Mouse (Mus musculus) heart, postnatal 4 days (tissue): Measurements from ENCODE around the gene Wdtc1. TPM values are rescaled to one million over a fixed set of nuclear protein-coding genes. Genes with fewer than 3 reads are reported as not detected.
A peak's percentile ranks its signal among the peaks of the same experiment; 100 is the strongest.

Experiments
- DNase-seq: peaks from one replicate; pipeline ENCODE4 v3.0.0; 2021
- total RNA-seq, 2 experiments: library from RNA; stranded (reverse); gene quantifications; 2 replicates each; pipeline ENCODE4 v1.2.3; 2021

Wdtc1 gene
- total RNA-seq, 2 experiments from 2014 or later = 46.9 to 47.9 TPM

DNA sequence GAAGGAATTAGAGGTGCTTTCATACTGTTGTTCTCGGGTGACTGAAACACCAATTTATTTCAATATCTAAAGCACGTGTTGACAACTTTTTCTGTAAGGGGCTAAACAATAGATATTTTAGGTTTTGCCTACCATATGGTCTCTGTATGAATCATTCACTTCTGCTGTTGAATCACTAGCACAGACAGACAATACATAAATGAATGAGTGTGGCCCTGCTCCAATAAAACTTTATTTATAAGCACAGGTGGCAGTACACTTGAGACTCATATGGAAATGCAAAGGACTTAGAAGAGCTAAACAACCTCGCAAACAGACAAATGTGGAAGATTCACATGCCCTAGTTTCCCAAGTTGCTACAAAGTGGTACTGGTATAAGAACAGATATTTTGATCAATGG, 33.6 kb downstream of the Wdtc1 start:
- DNase-seq = no peak

DNA sequence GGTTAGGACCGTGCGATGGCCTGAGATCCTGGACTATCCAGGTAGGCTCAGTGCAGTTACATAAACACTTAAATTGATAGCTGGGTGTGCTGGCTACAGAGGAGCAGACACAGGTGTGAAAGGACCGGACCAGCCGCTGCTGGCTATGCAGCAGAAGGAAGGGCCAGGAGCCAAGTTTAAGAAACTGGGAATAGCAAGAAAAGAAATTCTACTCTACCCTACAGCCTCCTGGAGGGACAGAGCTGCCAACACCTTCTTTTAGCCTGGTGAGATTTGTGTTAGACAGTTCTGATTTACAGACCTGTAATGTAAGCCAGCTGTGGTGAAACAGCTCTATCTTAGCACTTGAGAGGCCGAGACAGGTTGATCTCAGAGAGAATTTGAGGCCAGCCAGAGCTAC, 37.3 kb downstream of the Wdtc1 start:
- DNase-seq = no peak

DNA sequence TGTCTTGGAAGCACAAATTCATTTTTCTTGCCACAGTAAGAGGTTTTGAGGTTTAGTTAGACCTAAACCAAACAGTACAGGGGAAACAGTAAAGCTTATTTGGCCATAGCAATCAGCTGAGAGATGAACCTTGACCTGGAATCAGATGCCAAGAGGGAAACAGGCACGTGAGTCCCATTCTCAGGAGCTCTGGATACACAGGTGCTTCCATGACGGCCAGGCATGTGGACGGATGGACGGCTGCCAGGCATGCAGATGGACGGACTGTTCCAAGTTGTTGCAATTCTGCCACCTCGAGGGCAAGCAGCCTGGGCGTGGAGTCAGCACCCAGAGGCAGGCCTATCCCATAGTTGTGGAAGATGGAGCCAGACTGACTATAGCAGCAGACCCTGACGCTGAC, 38.4 kb downstream of the Wdtc1 start:
- peak; percentile 77 for DNase-seq

DNA sequence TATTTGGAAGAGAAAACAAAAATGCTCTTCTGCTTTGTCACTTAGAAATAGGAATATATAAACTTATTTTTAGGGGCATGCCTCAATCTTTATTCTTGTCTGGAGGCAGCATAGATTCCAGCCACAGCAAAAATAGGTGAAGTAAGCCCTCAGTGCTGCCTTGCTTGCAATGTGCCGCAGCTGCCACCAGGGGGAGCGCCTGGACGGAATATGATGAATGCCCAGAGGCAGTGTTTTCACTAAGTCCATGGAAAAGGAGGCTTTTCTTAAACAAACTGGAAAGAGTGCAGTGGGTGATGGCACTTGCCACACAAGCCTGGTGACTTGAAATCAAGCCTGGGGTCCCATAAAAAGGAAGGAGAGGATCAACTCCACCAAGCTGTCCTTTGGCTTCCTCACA, 43.3 kb downstream of the Wdtc1 start:
- DNase-seq = peak; percentile 93

DNA sequence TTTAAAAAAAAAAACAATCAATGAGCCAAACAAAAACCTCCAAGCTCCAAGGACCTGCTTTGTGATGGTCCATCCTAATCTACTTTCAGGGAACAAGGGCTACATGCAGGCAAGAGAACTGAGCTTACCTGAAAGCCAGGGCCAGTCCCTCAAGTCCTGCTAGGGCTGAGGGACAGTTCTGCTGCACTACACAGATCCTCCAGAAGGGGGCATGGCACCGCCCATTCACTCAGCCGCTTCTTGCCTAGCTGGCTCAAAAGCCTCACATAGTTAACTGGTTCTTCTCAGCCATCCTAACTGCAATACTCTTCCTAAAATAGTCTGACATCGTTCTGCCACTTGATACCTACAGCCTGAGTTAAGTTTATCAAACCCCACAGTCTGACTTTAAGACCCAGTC, 46.0 kb downstream of the Wdtc1 start:
- peak; percentile 78 for DNase-seq

DNA sequence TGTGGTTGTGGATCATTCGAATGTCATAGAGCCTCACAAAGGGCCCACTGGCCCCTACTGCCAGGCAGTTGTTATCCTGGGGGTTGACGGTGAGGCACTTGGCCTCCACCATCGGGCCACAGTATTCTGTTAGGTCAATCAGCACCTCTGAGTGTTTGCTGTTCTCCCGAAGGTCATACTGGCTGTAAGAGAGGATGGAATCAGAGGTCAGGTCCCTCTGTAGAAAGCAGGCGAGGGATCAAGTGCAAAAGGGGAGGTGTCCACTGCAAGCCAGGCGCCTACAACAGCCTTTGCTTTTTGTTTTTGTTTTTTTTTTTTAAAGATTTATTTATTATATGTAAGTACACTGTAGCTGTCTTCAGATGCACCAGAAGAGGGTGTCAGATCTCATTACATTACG, 47.5 kb downstream of the Wdtc1 start:
- DNase-seq = no peak

DNA sequence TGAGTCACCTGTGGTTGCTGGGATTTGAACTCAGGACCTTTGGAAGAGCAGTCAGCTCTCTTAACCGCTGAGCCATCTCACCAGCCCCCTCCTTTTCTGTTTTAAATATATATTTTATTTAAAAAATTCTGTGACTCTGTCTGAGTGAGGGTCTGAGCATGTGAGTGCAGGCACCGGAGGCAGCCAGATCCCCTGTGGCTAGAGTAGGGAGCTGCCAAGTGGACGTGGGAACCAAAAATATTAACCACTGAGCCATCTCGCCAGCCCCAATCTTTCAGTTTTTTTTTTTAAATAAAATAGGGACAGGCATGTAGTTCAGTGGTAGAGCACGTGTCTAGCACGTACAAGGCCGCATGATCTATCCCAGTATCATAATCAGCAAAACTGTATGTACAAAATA, 48.5 kb downstream of the Wdtc1 start:
- DNase-seq = no peak

DNA sequence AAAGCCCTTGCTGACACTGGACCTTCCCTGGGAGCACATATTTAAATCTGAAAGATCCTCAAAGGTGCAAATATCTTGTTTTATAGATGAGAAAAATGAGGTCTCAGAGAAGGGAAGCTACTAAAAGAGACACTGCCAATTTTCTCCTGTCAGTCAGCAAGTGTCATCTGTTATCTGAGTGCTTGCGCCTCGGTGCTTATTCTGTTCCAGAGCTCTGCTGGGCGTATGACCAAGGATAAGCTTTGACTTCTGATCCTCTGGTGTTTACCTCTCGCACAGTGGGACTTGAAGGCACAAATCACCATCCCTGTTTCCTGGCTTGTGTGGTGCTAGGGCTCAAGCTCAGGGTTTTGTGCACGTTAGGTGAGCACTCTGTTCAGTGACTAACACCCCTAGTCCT, 50.6 kb downstream of the Wdtc1 start:
- DNase-seq = no peak

DNA sequence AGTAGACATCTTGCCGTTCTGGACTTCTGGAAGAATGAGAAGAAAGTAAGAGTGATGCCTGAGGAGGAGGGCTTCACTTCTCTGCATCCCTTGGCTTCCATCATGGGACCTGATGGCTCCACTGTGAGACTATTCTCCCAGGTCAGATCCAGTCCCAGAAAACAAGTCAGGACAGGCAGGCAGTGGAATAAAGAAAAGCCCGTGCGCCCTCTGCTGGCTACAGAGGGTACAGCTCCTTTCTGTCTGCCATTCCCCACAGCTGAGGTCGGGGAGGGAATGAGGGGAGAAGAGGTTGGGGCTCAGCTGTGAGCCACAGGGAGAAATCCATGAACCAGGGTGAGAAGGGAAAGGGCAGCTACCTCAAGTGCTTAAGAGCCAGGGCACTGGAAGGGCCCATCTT, 51.5 kb downstream of the Wdtc1 start:
- peak; percentile 82 for DNase-seq

DNA sequence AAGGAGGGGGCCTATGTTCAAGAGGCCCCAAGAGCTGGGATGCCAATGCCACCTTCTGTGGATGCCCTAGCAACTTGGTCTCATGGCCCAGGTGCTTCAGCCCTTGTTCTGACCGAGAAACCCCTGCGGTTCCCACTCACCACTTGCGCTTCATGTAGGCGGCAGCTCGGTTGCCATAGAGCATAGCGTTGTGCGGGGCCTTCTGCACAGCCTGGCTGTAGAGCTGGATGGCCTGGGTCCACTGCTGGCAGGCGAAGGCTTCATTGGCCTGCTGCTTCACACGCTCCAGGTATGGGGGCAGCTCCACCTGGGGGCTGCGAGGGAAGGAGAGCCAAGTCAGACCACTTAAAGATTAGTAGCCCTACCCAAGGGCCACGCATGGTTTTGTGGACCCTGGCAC, 52.9 kb downstream of the Wdtc1 start:
- no peak for DNase-seq

DNA sequence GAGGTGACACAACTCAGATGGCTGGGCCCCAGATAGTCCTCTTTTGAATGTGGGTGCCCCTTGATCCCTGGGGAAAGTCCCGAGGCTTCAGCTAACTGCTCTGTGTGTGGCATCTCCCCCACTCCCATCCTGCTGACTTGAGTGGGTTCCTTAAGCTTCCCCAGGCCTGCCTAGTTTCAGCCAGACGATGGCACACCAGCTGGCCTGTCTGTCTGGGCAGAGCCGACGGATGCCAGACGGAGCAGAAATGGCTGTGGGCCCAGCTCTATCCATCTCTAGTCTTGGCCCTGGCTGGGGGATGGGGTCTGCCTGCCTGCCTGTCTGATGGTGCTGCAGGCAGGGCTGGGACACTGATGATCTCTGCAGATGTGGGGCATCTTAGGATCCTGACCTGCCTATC, 53.6 kb downstream of the Wdtc1 start:
- no peak for DNase-seq

DNA sequence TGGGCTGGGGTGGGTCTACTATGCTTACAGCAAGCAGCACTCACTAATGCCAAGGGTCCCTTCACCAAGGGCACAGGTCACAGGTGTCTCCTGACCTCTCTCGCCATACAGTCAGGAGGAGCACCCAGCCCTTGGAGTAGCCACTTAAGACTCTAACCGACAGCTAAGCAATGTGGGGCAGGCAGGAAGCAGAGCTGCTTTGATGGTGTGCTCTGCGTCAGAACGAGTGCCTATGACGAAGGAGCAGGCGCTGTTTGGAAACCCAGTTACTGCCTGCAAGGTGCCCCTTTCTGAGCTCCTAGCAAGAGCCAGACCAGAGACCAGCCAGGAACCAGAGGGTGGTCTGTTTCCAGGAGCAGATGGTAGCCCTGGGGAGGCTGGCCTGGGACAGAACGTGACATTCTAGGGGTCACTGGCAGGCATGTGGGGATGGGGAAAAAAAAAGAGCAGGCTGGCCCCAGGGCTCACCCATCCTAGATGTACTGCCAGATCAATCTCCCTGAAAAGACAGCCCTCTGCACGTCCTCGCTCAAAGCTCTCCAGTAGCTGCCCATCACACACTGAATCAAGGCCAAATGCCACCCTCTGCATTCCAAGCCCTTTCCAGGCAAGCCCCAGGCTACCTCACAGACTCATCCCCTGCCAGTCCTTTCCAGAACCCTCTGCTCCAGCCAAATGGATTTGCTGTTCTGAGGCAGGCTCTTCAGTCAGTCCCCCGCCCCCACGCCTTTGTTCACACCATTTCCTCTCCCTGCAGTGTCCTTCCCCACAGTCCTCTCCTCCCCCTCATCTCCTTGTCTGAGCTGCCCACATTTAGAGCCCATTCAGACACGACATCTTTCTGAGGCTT, 54.5 kb downstream of the Wdtc1 start:
- no peak for DNase-seq

DNA sequence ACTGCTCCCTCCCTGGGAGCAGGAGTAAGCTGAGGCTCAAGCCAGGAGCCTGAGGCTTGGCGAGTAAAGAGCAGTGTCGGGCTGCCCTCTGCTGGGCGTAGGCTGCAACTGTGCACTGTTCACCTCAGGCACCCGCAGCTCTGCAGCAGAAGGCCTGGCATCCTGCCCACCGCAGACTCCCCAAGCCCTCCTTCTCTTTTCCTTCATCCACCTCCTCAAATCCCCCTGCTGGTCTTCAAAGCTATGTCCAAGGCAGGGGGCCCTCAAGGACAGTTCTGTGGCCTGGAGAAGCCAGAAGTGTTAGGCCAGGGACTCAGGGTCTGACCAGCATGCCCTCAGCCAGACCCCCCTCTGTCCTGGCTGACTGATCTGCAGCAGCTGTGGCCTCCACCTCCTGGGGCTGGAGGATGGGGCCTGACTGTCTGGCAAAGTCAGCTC, 55.5 kb downstream of the Wdtc1 start:
- peak; percentile 90 for DNase-seq

DNA sequence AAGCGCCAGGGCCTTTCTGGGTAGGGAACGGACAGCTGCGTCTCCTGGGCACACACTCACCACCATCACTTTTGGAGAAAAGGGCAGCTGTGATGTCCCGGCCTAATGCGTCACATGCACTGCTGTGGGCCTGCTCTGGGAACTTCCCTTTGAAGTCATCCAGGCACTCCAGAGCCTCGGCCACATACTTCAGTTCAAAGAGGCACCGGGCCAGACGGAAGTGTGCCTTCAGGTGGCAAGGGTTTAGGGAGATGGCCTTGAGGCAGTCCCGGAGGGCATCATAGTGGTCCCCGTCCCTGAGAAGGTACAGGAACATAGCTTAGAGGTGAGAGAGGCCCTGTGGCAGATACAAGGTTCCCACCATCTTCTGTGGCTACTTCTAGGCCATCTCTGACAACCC, 55.9 kb downstream of the Wdtc1 start:
- no peak for DNase-seq

DNA sequence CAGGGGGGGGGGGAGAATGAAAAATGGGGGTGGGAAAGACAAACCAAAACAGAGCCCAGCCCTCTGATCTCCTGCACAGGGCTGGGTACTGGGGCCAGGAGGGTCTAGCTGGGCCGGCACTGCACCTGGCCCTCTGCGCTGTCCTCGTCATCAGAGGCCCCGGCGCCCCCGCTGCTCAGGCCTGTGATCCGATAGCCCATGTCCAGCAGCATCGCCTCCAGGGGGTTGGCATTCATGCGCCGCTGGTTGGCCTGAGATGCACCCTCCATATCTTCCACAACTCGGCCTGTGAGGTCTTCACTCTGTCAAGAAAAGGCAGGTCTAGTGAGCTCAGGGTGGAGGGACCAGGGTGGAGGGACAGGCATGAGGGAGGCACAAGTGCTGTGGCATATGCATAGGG, 59.2 kb downstream of the Wdtc1 start:
- no peak for DNase-seq

DNA sequence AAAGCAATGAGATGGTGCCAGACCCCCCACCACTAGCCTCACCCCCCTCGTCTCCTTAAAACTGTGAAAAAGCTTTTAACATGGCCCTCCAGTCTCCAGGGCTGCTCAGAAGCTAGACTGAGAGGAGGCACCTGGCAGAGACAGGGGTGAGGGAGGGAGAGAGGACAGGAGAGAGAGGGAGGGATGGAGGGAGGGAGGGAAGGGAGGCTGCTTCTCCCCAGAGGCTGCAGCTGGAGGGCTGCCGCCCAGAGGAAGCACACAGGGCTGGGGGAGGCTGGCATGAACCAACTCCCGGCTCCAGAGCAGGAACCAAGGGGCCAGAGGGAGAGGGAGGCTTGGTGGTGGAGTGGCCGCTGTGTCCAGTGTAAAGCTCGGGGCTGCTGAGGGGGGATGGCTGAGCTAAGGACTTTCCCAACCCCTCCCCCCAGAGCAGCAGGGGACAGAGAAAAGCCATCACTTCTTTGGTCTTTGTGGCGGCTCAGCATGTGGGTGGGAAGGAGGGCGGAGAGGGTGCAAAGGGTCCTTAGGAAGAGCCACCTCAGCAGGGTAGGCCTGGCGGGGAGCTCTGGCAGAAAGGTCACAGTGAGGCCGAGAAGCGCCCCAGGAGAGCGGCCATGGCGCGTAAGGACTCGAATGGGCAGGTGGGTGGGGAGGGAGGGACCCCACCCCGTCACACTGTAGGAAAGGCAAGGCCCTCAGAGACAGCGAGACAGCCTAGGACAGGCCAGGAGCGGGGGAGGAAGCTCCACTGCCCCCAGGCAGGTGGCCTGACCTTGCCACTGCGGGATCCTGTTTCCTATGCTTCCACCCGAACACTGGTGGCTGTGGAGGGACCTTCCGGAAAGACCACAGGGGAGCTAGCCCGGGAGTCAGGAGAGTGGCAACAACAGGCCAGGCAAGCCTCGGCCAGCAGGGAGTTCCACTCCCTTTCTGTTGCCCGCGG, 60.1 kb downstream of the Wdtc1 start:
- DNase-seq = no peak

DNA sequence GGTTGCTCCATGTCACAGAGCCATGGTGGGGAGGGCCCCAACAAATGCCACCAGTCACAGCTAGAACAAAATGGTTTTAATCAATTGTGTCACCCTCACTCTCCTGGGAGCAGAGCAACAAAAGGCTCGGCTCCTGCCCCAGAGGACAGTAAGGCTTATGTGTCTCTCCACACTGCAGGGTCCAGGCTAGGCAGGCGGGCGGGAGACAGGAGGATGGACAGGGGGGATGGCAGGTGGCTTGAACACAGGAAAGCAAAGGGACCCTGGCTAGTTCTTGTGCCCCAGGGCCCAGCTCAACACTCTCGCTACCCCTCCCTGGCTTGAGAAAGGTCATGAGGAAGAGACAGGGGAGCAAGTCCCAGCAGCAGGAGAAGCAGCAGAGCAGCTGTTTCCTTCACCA, 60.9 kb downstream of the Wdtc1 start:
- no peak for DNase-seq

DNA sequence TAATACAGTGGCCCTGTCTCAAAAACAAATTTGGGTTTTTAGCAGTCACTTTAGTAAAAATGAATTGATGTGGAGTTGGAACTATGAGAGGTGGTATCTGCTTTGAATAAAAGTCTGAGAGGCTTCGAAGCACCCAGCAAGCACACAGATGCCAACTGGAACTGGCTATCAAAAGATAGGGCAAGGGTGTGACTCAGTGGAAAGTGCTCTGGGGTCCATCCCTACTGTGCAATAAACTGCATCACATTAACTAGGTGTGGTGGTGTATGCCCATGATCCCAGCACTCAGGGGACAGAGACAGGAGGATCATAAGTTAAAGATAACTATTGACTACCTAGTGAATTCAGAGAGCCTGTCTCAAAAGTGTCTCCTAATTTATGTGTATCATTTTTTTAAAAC, 62.0 kb downstream of the Wdtc1 start:
- DNase-seq = no peak

DNA sequence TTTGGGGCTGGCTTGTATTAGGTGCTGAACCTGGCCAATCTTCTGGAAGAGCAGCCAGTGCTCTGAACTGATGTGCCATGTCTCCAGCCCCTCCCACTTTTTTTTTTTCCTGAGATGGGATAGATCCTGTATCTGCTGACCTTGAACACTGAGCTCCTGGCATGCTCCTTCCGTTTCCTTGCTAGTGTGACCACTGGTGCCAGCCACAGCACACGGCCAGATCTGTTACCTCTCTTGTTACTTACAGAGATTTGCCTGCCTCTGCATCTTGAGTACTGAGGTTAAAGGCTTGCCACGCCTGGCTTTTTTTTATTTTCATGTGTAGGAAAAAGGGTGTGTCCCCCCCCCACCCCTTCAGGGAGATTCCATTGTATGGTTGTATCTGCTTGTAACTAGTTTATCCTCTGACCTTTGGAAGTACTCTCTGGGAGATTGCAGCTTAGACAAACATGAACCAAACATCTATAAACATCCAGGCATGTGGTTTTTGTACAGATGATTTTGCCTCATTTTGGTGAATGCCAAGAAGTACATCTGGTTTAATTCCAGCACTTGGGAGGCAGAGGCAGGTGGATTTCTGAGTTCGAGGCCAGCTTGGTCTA, 66.7 kb downstream of the Wdtc1 start:
- no peak for DNase-seq

DNA sequence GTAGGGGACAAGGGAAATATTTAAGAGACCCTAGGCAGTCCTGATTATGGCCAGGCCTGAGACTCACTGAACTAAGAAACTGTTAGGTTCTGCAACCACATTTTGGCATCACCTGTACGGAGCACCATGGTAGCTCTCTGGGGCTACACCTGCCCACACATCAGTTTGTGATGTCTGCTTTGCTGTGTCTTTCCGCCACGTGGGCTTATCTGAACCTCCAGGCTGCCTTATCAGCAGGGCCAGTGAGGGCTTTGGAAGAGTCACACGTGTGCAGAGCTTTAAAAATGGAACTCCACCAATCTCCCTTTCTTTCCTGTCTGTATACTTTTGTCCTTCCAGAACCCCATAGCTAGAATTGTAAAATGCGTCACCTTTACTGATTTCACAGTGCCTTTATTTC, 67.3 kb downstream of the Wdtc1 start:
- DNase-seq = no peak

DNA sequence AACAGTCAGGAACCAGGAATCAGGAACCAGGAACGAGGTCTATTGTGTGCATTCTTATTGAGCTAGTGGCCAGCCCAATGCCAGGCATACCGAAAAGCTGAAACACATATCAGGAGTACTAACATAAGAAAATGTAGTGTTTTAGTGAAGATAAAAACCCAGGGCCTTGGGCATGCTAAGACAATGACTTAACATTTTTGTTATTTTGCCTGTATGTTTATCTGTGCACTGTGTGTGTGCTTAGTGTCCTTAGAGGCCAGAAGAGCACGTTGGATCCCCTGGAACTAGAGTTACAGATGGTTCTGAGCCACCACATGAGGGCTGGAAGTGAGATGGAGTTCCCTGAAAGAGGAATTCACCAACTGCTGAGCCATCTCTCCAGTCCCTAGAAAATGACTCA, 68.0 kb downstream of the Wdtc1 start:
- no peak for DNase-seq

DNA sequence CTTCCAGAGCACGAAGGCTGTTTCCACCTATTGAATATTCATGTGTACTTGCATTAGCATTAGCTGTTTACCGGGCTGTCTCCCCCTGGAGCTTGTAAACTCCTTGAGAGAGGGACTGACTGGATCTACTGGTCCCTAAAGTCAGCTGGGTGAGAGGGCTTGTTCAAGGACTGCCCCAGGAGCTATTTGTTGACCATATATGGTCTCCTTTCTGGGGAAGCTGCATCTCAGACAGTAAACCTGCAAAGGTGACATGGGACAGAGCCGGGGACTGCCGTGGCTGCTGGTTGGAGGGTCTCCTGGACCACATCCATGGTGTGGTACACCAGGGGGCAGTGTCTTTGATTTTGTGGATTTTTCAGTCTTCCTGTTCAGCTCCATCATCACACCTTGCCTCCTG, 70.6 kb downstream of the Wdtc1 start:
- DNase-seq = no peak

DNA sequence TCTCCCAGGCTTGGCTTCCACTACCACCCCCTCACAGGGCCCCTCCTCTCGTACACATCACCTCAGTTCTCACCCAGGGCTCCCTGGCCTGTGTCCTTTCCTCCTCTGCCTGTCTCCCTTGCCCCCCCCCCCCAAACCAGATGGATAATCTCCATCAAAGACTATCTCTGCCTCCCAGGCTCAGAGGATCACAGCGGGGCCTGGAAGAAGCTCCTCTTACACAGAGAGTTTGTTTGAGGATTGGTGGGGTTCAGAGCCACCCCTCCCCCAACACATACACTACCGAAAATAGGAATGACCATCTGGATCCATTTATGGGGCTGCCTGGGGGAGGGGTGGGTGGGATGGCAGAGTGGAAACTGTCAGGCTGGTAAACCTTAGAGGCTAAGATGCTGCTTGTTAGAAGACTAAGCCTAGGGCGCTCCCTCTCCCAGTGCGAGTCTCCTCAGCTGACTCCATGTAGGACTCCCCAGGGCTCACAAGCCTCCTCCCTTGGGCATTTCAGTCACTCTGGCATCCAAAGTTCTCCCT, 71.3 kb downstream of the Wdtc1 start:
- DNase-seq = no peak
